Mouse (Mus musculus): Measurements from ENCODE around the gene Tgfbrap1. TPM values are rescaled to one million over a fixed set of nuclear protein-coding genes. Genes with fewer than 3 reads are reported as not detected.
A peak's percentile ranks its signal among the peaks of the same experiment; 100 is the strongest.
"Not testable (repeated sequence)": the region's sequence is repeated elsewhere in the genome, so short reads cannot be mapped to it uniquely, and the experiment has no call there.

The Tgfbrap1 gene
- polyA plus RNA-seq, 1 experiment from 2014 or later = 11.4 TPM

GRCm38 (mm10) chr1:43067551-43067950 is 30.9 kb downstream of the Tgfbrap1 start:
- Histone ChIP-seq H3K36me3 (peaks cover 21% of the 10 kb centered on the region), H3K27me3 (no peaks in the 10 kb centered on the region), H3K4me1 (no peaks in the 10 kb centered on the region; the same call in 1 of the 2 replicates), H3K9me3 (replicated peaks) (no peaks in the 10 kb centered on the region), H3K27ac (replicated peaks) (no peak overlapping the region), H3K4me3 (replicated peaks) (no peak overlapping the region), H3K9ac (no peak overlapping the region), H3K4me2 (replicated peaks) (no peak overlapping the region)
- ATAC-seq (ENCODE audit: insufficient number of reproducible peaks, low FRiP score, low TSS enrichment, low read depth) = no peak
- WGBS = 55% methylated on average over 7 of the region's 7 CpGs

DNA sequence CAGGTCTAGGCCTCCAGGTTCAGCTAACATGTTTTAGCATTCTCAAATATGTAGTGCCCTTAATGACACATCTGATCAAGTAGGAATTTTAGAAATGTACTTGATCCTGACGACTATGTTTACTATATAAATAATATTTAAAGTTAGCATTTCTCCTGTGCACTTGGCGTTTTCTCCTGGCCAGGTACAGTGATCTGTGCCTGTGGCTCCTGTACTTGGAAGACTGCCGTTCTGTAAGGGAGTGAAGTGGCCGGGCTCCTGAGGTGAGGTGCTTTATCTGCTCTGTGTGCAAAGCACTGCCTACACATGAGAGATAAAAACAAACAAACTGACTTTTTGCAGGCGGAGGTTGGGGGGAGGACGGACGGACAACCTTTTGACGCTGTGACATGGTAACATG is 31.9 kb downstream of the Tgfbrap1 start:
- H3K9me3 ChIP-seq (replicated peaks) = no peaks in the 10 kb centered on the region
- 80% methylated on average over 8 of the region's 8 CpGs for WGBS
- no peak overlapping the region for H3K9ac ChIP-seq
- no peak overlapping the region for H3K4me3 ChIP-seq (replicated peaks)
- no peaks in the 10 kb centered on the region for H3K27me3 ChIP-seq
- no peak for ATAC-seq (ENCODE audit: insufficient number of reproducible peaks, low FRiP score, low TSS enrichment, low read depth)
- H3K27ac ChIP-seq (replicated peaks) = no peak overlapping the region
- H3K36me3 ChIP-seq = peaks cover 23% of the 10 kb centered on the region
- no peak overlapping the region for H3K4me2 ChIP-seq (replicated peaks)
- H3K4me1 ChIP-seq = no peaks in the 10 kb centered on the region; the same call in 1 of the 2 replicates

DNA sequence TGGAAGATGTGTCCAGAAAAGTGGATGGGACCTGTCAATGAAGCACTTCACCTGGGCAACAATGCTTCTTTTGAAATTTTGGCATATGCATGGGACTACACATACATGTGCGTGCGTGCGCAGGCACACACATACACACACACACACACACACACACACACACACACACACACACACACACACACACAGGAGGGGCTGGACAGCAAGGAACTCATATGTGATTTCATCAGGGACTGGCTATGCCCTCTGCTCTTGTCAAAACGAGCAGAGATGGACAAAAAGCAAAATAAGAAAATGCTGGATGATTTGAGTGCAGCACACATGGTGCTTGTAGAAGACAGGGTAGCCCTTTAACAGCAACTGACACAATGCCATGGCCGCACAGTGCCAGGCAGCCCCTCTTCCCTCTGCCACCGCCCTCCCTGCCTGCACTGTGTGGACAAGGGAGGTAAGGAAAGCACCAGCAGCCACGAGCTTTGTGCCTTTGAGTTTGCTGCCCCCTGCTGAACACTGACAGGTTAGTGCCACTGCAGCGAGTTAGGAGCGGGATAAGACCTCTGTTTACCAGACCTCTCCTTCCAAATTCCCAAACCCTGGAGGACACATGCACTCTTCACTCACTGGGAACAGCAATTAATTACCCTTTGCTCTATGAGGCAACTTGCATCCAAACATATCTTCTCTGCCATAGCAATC is 32.7 kb downstream of the Tgfbrap1 start:
- H3K36me3 ChIP-seq = peaks cover 26% of the 10 kb centered on the region
- H3K27me3 ChIP-seq = no peaks in the 10 kb centered on the region
- WGBS = 50% methylated on average over 9 of the region's 9 CpGs
- no peaks in the 10 kb centered on the region for H3K9me3 ChIP-seq (replicated peaks)
- no peak overlapping the region for H3K4me3 ChIP-seq (replicated peaks)
- no peak overlapping the region for H3K9ac ChIP-seq
- H3K27ac ChIP-seq (replicated peaks) = no peak overlapping the region
- H3K4me2 ChIP-seq (replicated peaks) = no peak overlapping the region
- H3K4me1 ChIP-seq = no peaks in the 10 kb centered on the region; the same call in 1 of the 2 replicates
- ATAC-seq (ENCODE audit: insufficient number of reproducible peaks, low FRiP score, low TSS enrichment, low read depth) = 0 out of 2 replicates have a peak, but pooled peaks have one; percentile 65

DNA sequence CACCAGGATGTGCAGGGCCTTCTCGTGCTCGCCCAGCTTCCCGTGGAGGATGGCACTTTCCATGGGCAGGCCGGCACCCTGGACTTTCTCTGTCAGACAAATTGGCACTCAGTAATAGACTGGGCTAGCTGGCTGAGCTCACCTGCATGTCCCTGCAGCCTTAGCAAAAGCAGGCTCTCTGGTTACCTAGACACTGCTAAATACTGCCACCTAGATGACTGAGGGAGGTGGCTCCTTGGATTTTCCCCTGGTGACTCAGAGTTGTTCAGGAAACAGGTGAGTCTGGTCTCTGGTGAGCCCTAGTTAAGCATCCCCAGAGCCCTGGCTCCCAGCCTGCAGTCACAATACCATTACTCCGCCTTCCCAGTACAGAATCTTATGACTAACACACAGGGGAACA is 46.5 kb downstream of the Tgfbrap1 start:
- Histone ChIP-seq H3K4me2 (replicated peaks) (no peak overlapping the region), H3K27me3 (no peaks in the 10 kb centered on the region), H3K36me3 (peaks cover 61% of the 10 kb centered on the region), H3K9ac (no peak overlapping the region), H3K4me3 (replicated peaks) (no peak overlapping the region), H3K9me3 (replicated peaks) (no peaks in the 10 kb centered on the region), H3K4me1 (no peaks in the 10 kb centered on the region), H3K27ac (replicated peaks) (no peak overlapping the region)
- ATAC-seq (ENCODE audit: insufficient number of reproducible peaks, low FRiP score, low TSS enrichment, low read depth) = peak; percentile 13; the same call in 1 of the 2 replicates
- WGBS = 85% methylated on average over 5 of the region's 5 CpGs

- peaks cover 35% of the 10 kb centered on the region for H3K36me3 ChIP-seq
- ATAC-seq (ENCODE audit: insufficient number of reproducible peaks, low FRiP score, low TSS enrichment, low read depth) = no peak
- 87% methylated on average over 10 of the region's 10 CpGs for WGBS
- H3K4me2 ChIP-seq (replicated peaks) = no peak overlapping the region
- H3K4me1 ChIP-seq = no peaks in the 10 kb centered on the region
- no peak overlapping the region for H3K27ac ChIP-seq (replicated peaks)
- H3K27me3 ChIP-seq = no peaks in the 10 kb centered on the region
- H3K9ac ChIP-seq = no peak overlapping the region
- no peak overlapping the region for H3K4me3 ChIP-seq (replicated peaks)
- H3K9me3 ChIP-seq (replicated peaks) = no peaks in the 10 kb centered on the region
These were observed 50.6 kb downstream of the Tgfbrap1 start for GRCm38 (mm10) chr1:43047811-43048210.

DNA sequence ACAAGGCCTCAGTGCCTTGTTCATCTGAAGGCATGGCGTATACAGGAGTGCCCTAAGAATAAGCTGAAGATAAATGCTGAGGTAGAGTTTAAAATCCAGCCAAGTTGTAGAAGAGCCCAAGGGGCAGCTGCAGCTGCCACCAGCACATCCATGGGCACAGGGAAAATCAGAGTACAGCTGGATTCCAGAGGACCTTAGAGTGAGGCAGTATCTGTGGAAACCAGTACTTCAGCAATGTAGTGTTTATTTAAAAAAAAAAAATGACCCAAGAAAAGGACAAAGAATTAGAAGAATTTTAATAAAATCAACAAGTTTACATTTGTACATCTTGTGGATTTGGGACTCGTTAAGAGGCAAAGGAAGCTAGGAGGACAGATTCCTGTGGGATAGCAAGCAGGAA is 51.4 kb downstream of the Tgfbrap1 start:
- ATAC-seq (ENCODE audit: insufficient number of reproducible peaks, low FRiP score, low TSS enrichment, low read depth) = no peak
- Histone ChIP-seq H3K36me3 (peaks cover 31% of the 10 kb centered on the region), H3K4me3 (replicated peaks) (no peak overlapping the region), H3K9ac (no peak overlapping the region), H3K27ac (replicated peaks) (no peak overlapping the region), H3K9me3 (replicated peaks) (no peaks in the 10 kb centered on the region), H3K4me2 (replicated peaks) (no peak overlapping the region), H3K4me1 (no peaks in the 10 kb centered on the region), H3K27me3 (no peaks in the 10 kb centered on the region)
- 62% methylated on average over 2 of the region's 2 CpGs for WGBS

DNA sequence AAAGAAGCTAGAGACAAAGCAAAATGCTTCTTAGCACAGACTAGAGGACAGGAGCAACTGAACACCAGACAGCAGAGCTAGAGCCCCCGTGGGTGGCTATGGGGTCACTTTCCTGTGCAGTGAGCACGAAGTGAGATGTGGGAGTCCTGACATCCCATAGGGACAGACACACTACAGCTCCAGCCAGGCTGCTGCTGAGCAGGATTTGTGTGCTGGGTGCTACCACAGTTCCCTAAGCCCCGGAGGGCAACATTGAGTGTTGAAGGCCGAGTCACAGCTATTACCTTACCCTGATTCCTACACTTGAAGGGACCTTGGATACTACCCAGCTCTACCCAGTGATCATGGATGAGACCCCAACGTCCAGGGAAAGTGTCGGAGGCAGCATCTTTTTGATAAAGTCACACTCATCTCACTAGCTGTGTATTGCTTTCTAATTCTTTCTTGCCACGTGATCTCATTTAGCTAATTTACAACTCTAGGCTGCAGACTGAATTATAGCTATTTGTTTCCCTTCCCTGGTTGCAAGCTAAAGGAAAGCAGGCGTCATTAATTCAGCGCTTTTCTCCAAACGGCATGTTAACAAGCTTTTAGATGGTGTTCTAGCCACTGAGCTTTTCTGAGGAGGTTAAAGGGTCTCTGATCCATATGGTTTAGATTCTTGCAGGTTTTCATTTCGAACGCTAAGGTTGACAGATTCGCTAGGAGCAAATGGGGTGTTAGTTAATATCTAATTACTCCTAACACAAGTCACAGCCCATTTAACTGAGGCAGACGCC is 53.0 kb downstream of the Tgfbrap1 start:
- Histone ChIP-seq H3K4me1 (no peaks in the 10 kb centered on the region), H3K9ac (no peak overlapping the region), H3K36me3 (peaks cover 17% of the 10 kb centered on the region), H3K4me2 (replicated peaks) (no peak overlapping the region), H3K4me3 (replicated peaks) (no peak overlapping the region), H3K27ac (replicated peaks) (no peak overlapping the region), H3K27me3 (no peaks in the 10 kb centered on the region), H3K9me3 (replicated peaks) (no peaks in the 10 kb centered on the region)
- WGBS = 60% methylated on average over 14 of the region's 14 CpGs
- no peak for ATAC-seq (ENCODE audit: insufficient number of reproducible peaks, low FRiP score, low TSS enrichment, low read depth)

DNA sequence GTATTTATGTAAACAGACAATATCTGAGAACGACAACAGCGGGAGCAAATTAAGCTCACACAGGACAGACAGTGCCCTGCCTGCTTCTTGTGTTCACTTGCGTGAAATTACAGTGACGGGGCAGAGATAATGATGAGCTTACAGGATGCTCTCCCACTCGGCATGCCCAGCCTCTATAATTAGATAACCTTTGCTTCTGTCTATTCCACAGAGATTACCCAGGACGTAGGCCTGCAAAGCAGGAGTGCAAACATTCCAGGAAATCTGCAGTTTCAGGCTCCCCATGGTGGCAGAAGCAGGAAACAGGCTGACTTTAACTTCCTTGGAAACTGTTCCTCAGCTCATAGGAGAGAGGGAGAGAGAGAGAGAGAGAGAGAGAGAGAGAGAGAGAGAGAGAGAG is 56.2 kb downstream of the Tgfbrap1 start:
- H3K9ac ChIP-seq = no peak overlapping the region
- no peak overlapping the region for H3K4me2 ChIP-seq (replicated peaks)
- no peak for ATAC-seq (ENCODE audit: insufficient number of reproducible peaks, low FRiP score, low TSS enrichment, low read depth)
- H3K27ac ChIP-seq (replicated peaks) = no peak overlapping the region
- no peaks in the 10 kb centered on the region for H3K4me1 ChIP-seq
- H3K4me3 ChIP-seq (replicated peaks) = no peak overlapping the region
- H3K36me3 ChIP-seq = no peaks in the 10 kb centered on the region
- WGBS = 41% methylated on average over 6 of the region's 6 CpGs
- no peaks in the 10 kb centered on the region for H3K27me3 ChIP-seq
- no peaks in the 10 kb centered on the region for H3K9me3 ChIP-seq (replicated peaks)

DNA sequence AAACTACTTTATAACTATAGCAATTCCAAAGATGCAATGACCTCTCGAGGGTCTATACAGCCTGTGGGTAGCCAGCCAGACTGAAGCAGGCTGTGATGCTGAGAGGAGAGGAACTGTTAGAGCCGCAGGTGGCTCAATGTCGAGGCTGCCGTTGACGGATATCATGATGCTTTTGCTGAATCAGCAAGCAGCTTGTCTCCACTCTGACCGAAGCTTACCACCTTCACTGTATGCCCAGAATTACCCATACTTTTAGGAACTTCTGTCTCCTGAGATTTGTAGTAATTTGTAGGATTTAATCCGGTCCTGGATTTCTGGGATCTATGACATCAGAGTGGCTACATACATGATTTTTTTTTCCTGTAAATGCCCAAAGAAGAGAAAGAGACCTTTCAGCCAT is 62.4 kb downstream of the Tgfbrap1 start:
- 85% methylated on average over 7 of the region's 7 CpGs for WGBS
- no peak for ATAC-seq (ENCODE audit: insufficient number of reproducible peaks, low FRiP score, low TSS enrichment, low read depth)
- Histone ChIP-seq H3K4me3 (replicated peaks) (no peak overlapping the region), H3K27ac (replicated peaks) (no peak overlapping the region), H3K9me3 (replicated peaks) (no peaks in the 10 kb centered on the region), H3K27me3 (no peaks in the 10 kb centered on the region), H3K36me3 (no peaks in the 10 kb centered on the region), H3K4me2 (replicated peaks) (no peak overlapping the region), H3K4me1 (no peaks in the 10 kb centered on the region), H3K9ac (no peak overlapping the region)

DNA sequence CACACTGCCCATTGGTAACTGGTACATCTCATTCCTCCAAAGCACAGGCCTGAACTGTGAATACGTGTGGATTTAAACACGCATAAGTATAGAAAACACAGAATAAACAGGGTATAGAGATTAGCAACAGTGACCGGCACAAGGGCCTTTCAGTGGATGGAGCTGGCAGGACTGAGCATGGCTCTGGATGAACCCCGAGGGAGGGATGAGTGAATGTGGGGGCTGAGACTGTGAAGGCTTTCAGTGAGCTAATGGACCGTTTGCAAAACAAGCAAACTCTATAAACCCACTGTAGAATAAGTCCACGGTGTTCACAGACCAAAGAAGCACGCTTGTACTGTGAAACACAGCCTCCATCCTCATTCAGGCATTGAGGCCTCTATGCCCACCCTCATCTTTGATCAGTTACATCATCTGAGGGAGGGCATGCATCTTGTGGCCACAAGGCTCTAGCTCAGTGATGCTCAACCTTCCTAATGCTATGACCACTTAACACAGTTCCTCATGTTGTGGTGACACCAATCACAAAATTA is 83.2 kb downstream of the Tgfbrap1 start:
- H3K9me3 ChIP-seq (replicated peaks); H3K4me2 ChIP-seq (replicated peaks); H3K4me3 ChIP-seq (replicated peaks); H3K9ac ChIP-seq; H3K27me3 ChIP-seq; ATAC-seq (ENCODE audit: insufficient number of reproducible peaks, low FRiP score, low TSS enrichment, low read depth); H3K36me3 ChIP-seq; H3K27ac ChIP-seq (replicated peaks); H3K4me1 ChIP-seq: not testable (repeated sequence)
- WGBS = 89% methylated on average over 7 of the region's 7 CpGs

DNA sequence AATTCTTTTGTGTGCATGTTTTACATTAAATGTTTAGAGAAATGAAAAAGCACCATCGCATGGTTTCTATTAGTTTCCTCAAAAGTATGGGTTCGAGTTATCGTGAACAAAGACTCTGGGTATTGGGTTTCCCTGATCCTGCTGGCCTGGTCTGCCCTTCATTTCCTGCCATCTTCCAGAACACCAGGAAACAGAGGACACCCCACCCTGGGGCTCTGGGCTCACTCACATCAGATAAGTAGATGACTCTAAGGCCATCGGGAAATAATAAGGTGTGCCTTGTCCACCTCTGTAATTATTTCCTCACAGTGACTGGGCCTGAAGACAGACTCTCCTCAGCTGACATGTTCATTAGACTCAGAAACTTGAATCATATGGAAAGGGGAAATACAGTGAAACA is 88.0 kb downstream of the Tgfbrap1 start:
- 32% methylated on average over 4 of the region's 4 CpGs for WGBS
- H3K9me3 ChIP-seq (replicated peaks) = no peaks in the 10 kb centered on the region
- no peak for ATAC-seq (ENCODE audit: insufficient number of reproducible peaks, low FRiP score, low TSS enrichment, low read depth)
- no peak overlapping the region for H3K4me3 ChIP-seq (replicated peaks)
- no peaks in the 10 kb centered on the region for H3K36me3 ChIP-seq
- H3K4me2 ChIP-seq (replicated peaks) = no peak overlapping the region
- H3K27ac ChIP-seq (replicated peaks) = no peak overlapping the region
- no peaks in the 10 kb centered on the region for H3K27me3 ChIP-seq
- H3K9ac ChIP-seq = no peak overlapping the region
- no peaks in the 10 kb centered on the region for H3K4me1 ChIP-seq

Measured in embryonic facial prominence, embryonic 15.5 days (tissue).